Mouse (Mus musculus): ENCODE data around the gene Dcaf7. TPM values are rescaled to one million over a fixed set of nuclear protein-coding genes. Genes with fewer than 3 reads are reported as not detected.
A peak's percentile ranks its signal among the peaks of the same experiment; 100 is the strongest.
"Not testable (repeated sequence)": the region's sequence is repeated elsewhere in the genome, so short reads cannot be mapped to it uniquely, and the experiment has no call there.

Gene Dcaf7
- polyA plus RNA-seq, 1 experiment from 2014 or later: 145 TPM

- Histone ChIP-seq H3K9ac (replicated peaks; ENCODE audit: low read depth, low read length) (no peak within 1 kb of the TSS), H3K27me3 (replicated peaks; ENCODE audit: control insufficient read depth, insufficient read depth, low read length) (peaks cover 3% of the 10 kb centered on the region; the same call in 1 of the 2 replicates), H3K27ac (ENCODE audit: low read length) (no peak within 1 kb of the TSS), H3K4me1 (replicated peaks; ENCODE audit: control insufficient read depth, insufficient read depth, low read length) (peaks cover 8% of the 10 kb centered on the region; the same call in 1 of the 2 replicates), H3K36me3 (ENCODE audit: control insufficient read depth, insufficient read depth) (no peaks in the 10 kb centered on the region), H3K4me3 (replicated peaks; ENCODE audit: low read length) (no peak within 1 kb of the TSS), H3K9me3 (ENCODE audit: control insufficient read depth, low read length) (no peaks in the 10 kb centered on the region), H3K4me2 (ENCODE audit: low read length) (peak within 1 kb of the TSS; percentile 36)
- ATAC-seq: no peak
- WGBS: 2% methylated on average over 21 of the region's 25 CpGs
Measured at GRCm38 (mm10) chr11:106007821-106008220, 28.9 kb upstream of the Dcaf7 start, which contains the start of gene Kcnh6. Gene Kcnh6, plus strand, starts transcription at chr11:106008124.

DNA sequence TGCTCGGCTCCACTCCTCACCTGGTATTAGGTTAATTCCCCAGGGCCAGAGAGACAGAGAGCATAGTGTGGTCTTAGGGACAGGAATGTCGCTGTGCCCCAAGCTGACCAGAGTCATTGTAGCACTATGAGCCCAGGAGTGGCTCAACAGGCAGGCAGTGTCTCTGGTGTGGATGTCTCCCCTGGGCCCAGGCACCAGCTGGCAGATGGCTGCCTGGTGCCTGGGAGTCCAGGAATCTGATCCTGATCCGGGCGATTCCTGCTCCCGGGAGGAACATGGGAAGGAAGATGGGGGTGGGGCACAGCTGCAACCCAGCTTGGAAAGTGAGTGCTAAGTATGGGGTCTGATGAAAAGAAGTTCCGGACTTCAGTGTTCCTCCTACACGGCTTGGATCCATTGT lies 24.0 kb upstream of the Dcaf7 start:
- no peak overlapping the region for H3K27ac ChIP-seq (ENCODE audit: low read length)
- H3K4me3 ChIP-seq (replicated peaks; ENCODE audit: low read length): no peak overlapping the region
- no peak overlapping the region for H3K4me2 ChIP-seq (ENCODE audit: low read length)
- no peaks in the 10 kb centered on the region for H3K9me3 ChIP-seq (ENCODE audit: control insufficient read depth, low read length)
- 42% methylated on average over 7 of the region's 7 CpGs for whole genome bisulfite sequencing
- H3K9ac ChIP-seq (replicated peaks; ENCODE audit: low read depth, low read length): no peak overlapping the region
- ATAC-seq: no peak
- H3K4me1 ChIP-seq (replicated peaks; ENCODE audit: control insufficient read depth, insufficient read depth, low read length): peaks cover 11% of the 10 kb centered on the region
- no peaks in the 10 kb centered on the region for H3K36me3 ChIP-seq (ENCODE audit: control insufficient read depth, insufficient read depth)
- H3K27me3 ChIP-seq (replicated peaks; ENCODE audit: control insufficient read depth, insufficient read depth, low read length): peaks cover 3% of the 10 kb centered on the region; the same call in 1 of the 2 replicates

DNA sequence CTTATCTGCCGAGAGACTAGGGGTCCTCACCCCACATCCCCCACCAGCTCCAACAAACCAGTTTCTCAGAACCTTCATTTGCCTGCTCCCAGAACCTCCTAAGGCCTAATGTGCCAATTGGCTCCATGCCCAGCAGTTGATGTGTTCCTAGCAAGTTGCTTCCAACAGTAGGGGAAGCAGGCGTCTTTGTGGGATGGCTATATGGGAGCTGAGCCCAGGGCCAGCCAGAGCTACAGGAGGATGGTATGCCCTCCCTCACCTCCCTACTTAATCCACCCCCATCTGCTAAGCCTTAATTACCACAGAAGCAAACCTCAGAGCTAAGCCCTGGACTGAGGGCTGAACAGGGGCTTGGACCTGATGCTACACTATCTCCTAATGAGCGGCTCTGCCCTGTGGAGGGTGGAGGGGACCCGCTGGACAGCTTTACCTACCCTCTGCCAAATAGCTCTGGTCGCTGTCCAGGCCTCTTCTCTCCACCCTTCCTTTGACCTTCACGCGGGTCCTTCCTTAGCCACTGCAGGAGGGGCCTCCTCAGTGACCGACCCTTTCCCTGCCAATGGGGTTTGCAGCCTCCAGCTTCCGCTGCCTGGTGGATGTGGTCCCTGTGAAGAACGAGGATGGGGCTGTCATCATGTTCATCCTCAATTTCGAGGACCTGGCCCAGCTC lies 23.0 kb upstream of the Dcaf7 start:
- H3K27ac ChIP-seq (ENCODE audit: low read length): no peak overlapping the region
- 54% methylated on average over 11 of the region's 11 CpGs for WGBS
- peak; percentile 36; the same call in 1 of the 2 replicates for ATAC-seq

DNA sequence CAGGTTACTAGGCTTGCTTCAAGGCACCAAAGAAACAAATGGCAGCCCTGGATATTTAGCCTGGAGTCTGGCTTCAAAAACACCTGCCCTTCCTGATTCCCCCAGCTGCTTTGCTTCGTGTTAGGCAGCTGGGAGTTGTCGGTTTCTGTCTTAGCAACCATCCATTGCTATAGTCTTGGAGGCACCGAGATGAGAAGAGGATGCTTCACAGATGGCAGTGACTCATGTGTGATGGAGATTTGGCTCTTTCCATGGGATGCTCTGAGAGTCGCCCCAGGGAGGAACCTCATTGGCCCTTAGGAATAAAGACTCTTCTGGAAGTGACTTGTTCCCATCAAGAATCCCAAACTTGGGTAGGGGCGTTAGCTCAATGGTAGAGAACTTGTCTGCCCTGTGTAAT lies 20.2 kb upstream of the Dcaf7 start:
- H3K4me1 ChIP-seq (replicated peaks; ENCODE audit: control insufficient read depth, insufficient read depth, low read length): peaks cover 16% of the 10 kb centered on the region
- no peaks in the 10 kb centered on the region for H3K36me3 ChIP-seq (ENCODE audit: control insufficient read depth, insufficient read depth)
- H3K9ac ChIP-seq (replicated peaks; ENCODE audit: low read depth, low read length): no peak overlapping the region
- WGBS: 82% methylated on average over 5 of the region's 5 CpGs
- ATAC-seq: no peak
- peaks cover 9% of the 10 kb centered on the region for H3K27me3 ChIP-seq (replicated peaks; ENCODE audit: control insufficient read depth, insufficient read depth, low read length)
- no peak overlapping the region for H3K27ac ChIP-seq (ENCODE audit: low read length)
- no peak overlapping the region for H3K4me2 ChIP-seq (ENCODE audit: low read length)
- H3K4me3 ChIP-seq (replicated peaks; ENCODE audit: low read length): no peak overlapping the region
- H3K9me3 ChIP-seq (ENCODE audit: control insufficient read depth, low read length): no peaks in the 10 kb centered on the region

More for the DNA sequence above, 23.0 kb upstream of the Dcaf7 start:
- Histone ChIP-seq H3K4me2 (ENCODE audit: low read length) (no peak overlapping the region), H3K4me3 (replicated peaks; ENCODE audit: low read length) (no peak overlapping the region), H3K9me3 (ENCODE audit: control insufficient read depth, low read length) (no peaks in the 10 kb centered on the region), H3K9ac (replicated peaks; ENCODE audit: low read depth, low read length) (no peak overlapping the region), H3K27me3 (replicated peaks; ENCODE audit: control insufficient read depth, insufficient read depth, low read length) (peaks cover 3% of the 10 kb centered on the region; the same call in 1 of the 2 replicates), H3K36me3 (ENCODE audit: control insufficient read depth, insufficient read depth) (no peaks in the 10 kb centered on the region), H3K4me1 (replicated peaks; ENCODE audit: control insufficient read depth, insufficient read depth, low read length) (peaks cover 6% of the 10 kb centered on the region)

GRCm38 (mm10) chr11:106020051-106020763 lies 16.5 kb upstream of the Dcaf7 start:
- ATAC-seq: peak; percentile 72
- H3K36me3 ChIP-seq (ENCODE audit: control insufficient read depth, insufficient read depth): no peaks in the 10 kb centered on the region
- 0 out of 2 replicates have a peak overlapping the region, but pooled peaks have one; percentile 14 for H3K27ac ChIP-seq (ENCODE audit: low read length)
- no peaks in the 10 kb centered on the region for H3K9me3 ChIP-seq (ENCODE audit: control insufficient read depth, low read length)
- H3K4me3 ChIP-seq (replicated peaks; ENCODE audit: low read length): peak overlapping the region; percentile 54
- peak overlapping the region; percentile 85 for H3K4me2 ChIP-seq (ENCODE audit: low read length)
- H3K27me3 ChIP-seq (replicated peaks; ENCODE audit: control insufficient read depth, insufficient read depth, low read length): peaks cover 9% of the 10 kb centered on the region
- peaks cover 10% of the 10 kb centered on the region for H3K4me1 ChIP-seq (replicated peaks; ENCODE audit: control insufficient read depth, insufficient read depth, low read length)
- under 1% methylated on average over 49 of the region's 50 CpGs for WGBS
- peak overlapping the region; percentile 63 for H3K9ac ChIP-seq (replicated peaks; ENCODE audit: low read depth, low read length)

- Histone ChIP-seq H3K9ac (replicated peaks; ENCODE audit: low read depth, low read length) (no peak overlapping the region), H3K4me1 (replicated peaks; ENCODE audit: control insufficient read depth, insufficient read depth, low read length) (no peaks in the 10 kb centered on the region), H3K4me2 (ENCODE audit: low read length) (no peak overlapping the region), H3K27me3 (replicated peaks; ENCODE audit: control insufficient read depth, insufficient read depth, low read length) (peaks cover 5% of the 10 kb centered on the region), H3K9me3 (ENCODE audit: control insufficient read depth, low read length) (no peaks in the 10 kb centered on the region), H3K36me3 (ENCODE audit: control insufficient read depth, insufficient read depth) (no peaks in the 10 kb centered on the region), H3K27ac (ENCODE audit: low read length) (no peak overlapping the region), H3K4me3 (replicated peaks; ENCODE audit: low read length) (no peak overlapping the region)
- 82% methylated on average over 3 of the region's 3 CpGs for WGBS
- no peak for ATAC-seq
Measured at GRCm38 (mm10) chr11:106025774-106026173, 10.9 kb upstream of the Dcaf7 start.

DNA sequence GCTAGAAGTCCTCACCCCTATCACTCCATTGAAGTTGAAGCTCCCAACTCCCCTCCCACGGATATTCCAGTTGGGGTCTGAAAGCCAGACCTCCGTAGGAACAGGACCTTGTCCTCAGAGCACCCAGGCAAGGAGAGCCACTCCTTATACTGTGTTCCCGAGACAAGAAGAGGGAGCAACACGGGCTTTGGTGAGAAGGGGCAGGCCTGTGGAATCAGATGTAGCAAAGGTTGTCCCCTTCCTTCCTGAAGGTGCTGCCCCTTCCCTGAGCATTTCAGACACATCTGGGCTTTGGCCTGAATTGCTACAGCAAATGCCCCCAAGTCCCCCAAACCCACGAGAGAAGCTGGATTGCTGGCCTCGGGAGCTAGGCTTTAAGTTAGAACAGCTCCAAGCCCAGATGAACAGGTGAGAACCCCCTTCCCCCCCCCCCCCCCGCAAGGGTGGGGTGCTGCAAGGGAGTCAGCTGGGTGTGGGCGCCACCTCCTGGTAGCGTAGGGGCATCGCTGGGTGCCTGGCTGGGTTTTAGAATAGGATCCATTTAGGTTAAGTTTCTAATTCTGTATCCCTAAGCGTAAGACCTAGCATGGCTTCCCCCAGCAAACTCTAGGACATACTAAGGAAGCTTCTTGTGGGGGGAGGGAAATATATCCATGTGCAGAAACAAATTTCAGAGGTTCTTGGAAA lies 10.1 kb upstream of the Dcaf7 start:
- Histone ChIP-seq H3K4me3 (replicated peaks; ENCODE audit: low read length) (no peak overlapping the region), H3K27ac (ENCODE audit: low read length) (no peak overlapping the region), H3K36me3 (ENCODE audit: control insufficient read depth, insufficient read depth) (no peaks in the 10 kb centered on the region), H3K27me3 (replicated peaks; ENCODE audit: control insufficient read depth, insufficient read depth, low read length) (no peaks in the 10 kb centered on the region), H3K4me2 (ENCODE audit: low read length) (no peak overlapping the region), H3K4me1 (replicated peaks; ENCODE audit: control insufficient read depth, insufficient read depth, low read length) (no peaks in the 10 kb centered on the region), H3K9me3 (ENCODE audit: control insufficient read depth, low read length) (no peaks in the 10 kb centered on the region), H3K9ac (replicated peaks; ENCODE audit: low read depth, low read length) (no peak overlapping the region)
- ATAC-seq: 0 out of 2 replicates have a peak, but pooled peaks have one; percentile 28
- WGBS: 41% methylated on average over 10 of the region's 11 CpGs

DNA sequence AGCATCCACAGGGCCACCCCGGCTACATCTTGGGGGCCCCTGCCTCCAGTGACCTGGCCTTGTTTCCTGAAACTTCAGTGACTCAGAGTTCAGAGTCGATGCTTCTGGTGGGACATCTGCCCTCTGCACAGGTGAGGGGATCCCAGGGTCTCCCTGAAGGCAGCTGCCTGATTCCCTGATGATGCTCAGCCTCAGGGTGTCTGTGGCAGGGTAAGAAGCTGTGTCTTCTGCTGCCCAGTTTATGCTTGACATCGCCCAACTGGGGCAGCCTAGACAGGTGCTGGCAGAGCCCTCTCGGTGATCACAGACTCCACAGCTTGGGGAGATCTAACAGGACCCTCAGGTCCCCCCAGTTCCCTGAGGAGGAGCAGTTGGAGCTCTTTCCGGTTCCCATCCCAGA lies 9.1 kb upstream of the Dcaf7 start:
- Histone ChIP-seq H3K27me3 (replicated peaks; ENCODE audit: control insufficient read depth, insufficient read depth, low read length) (no peaks in the 10 kb centered on the region), H3K36me3 (ENCODE audit: control insufficient read depth, insufficient read depth) (no peaks in the 10 kb centered on the region), H3K9ac (replicated peaks; ENCODE audit: low read depth, low read length) (no peak overlapping the region), H3K4me3 (replicated peaks; ENCODE audit: low read length) (no peak overlapping the region), H3K9me3 (ENCODE audit: control insufficient read depth, low read length) (no peaks in the 10 kb centered on the region), H3K27ac (ENCODE audit: low read length) (no peak overlapping the region), H3K4me2 (ENCODE audit: low read length) (no peak overlapping the region), H3K4me1 (replicated peaks; ENCODE audit: control insufficient read depth, insufficient read depth, low read length) (no peaks in the 10 kb centered on the region)
- WGBS: 94% methylated on average over 5 of the region's 5 CpGs
- no peak for ATAC-seq

- H3K4me3 ChIP-seq (replicated peaks; ENCODE audit: low read length): peak overlapping the region; percentile 40
- ATAC-seq; H3K36me3 ChIP-seq (ENCODE audit: control insufficient read depth, insufficient read depth); H3K9me3 ChIP-seq (ENCODE audit: control insufficient read depth, low read length); H3K27me3 ChIP-seq (replicated peaks; ENCODE audit: control insufficient read depth, insufficient read depth, low read length): not testable (repeated sequence)
- peak overlapping the region; percentile 80 for H3K27ac ChIP-seq (ENCODE audit: low read length)
- H3K4me1 ChIP-seq (replicated peaks; ENCODE audit: control insufficient read depth, insufficient read depth, low read length): peaks cover 10% of the 10 kb centered on the region
- H3K4me2 ChIP-seq (ENCODE audit: low read length): peak overlapping the region; percentile 16; the same call in 1 of the 2 replicates
- 0 out of 2 replicates have a peak overlapping the region, but pooled peaks have one; percentile 35 for H3K9ac ChIP-seq (replicated peaks; ENCODE audit: low read depth, low read length)
- WGBS: 29% methylated on average over 5 of the region's 25 CpGs
Measured at GRCm38 (mm10) chr11:106032074-106032473, 4.6 kb upstream of the Dcaf7 start.

Measured in forebrain, embryonic 16.5 days (tissue).